Mouse (Mus musculus) megakaryocyte-erythroid progenitor cell, adult 5 weeks (primary cell): ENCODE results near the gene Arl6ip1. TPM values are rescaled to one million over a fixed set of nuclear protein-coding genes. Genes with fewer than 3 reads are reported as not detected.

Experiments
- polyA plus RNA-seq: library from polyadenylated mRNA; stranded (reverse); fragments of >175 nt; gene quantifications from 2 replicates; pipeline ENCODE4 v1.2.3, GENCODE M21; 2012

Arl6ip1 gene
- polyA plus RNA-seq: 29.6 and 38.0 TPM in 2 replicates

GRCm38 (mm10) chr7:118129430-118130041 is at the start of gene Arl6ip1:
TSS of gene Arl6ip1 (minus strand) at chr7:118129662.

GRCm38 (mm10) chr7:118115877-118116568 is 13.4 kb downstream of the Arl6ip1 start, which contains the start of gene Rps15a:
TSS of gene Rps15a (minus strand) at chr7:118116188.

Other genes with a start within 250 kb of the Arl6ip1 start
- 29.8 and 37.6 TPM in 2 replicates for gene Rps15a, start 13.5 kb downstream of the Arl6ip1 start, polyA plus RNA-seq
- 18.8 and 26.1 TPM in 2 replicates for gene Smg1, start 114.0 kb upstream of the Arl6ip1 start, polyA plus RNA-seq